Mouse (Mus musculus): ENCODE measurements around the gene F3. TPM values are rescaled to one million over a fixed set of nuclear protein-coding genes. Genes with fewer than 3 reads are reported as not detected.
"Not testable (repeated sequence)": the region's sequence is repeated elsewhere in the genome, so short reads cannot be mapped to it uniquely, and the experiment has no call there.

F3 gene
- polyA plus RNA-seq, 1 experiment from 2014 or later, result 0.94 TPM

GRCm38 (mm10) chr3:121741186-121741848 is 18.0 kb downstream of the F3 start:
- not testable (repeated sequence) for H3K27me3 ChIP-seq (ENCODE audit: control insufficient read depth, insufficient read depth, low read depth, low read length); H3K27ac ChIP-seq (ENCODE audit: low read length); H3K9me3 ChIP-seq (replicated peaks; ENCODE audit: control insufficient read depth, low read length); H3K36me3 ChIP-seq (ENCODE audit: control insufficient read depth, insufficient read depth); H3K4me2 ChIP-seq (ENCODE audit: low read depth, low read length); H3K4me1 ChIP-seq (ENCODE audit: control insufficient read depth, low read depth, low read length); H3K4me3 ChIP-seq (ENCODE audit: low read depth, low read length); ATAC-seq (ENCODE audit: low read depth); H3K9ac ChIP-seq (ENCODE audit: low read depth, low read length)
- WGBS (ENCODE audit: insufficient replicate concordance), result 63% methylated on average over 4 of the region's 4 CpGs

GRCm38 (mm10) chr3:121754319-121755090 is 31.2 kb downstream of the F3 start:
- not testable (repeated sequence) for H3K36me3 ChIP-seq (ENCODE audit: control insufficient read depth, insufficient read depth); H3K9ac ChIP-seq (ENCODE audit: low read depth, low read length); H3K4me3 ChIP-seq (ENCODE audit: low read depth, low read length); ATAC-seq (ENCODE audit: low read depth); H3K27me3 ChIP-seq (ENCODE audit: control insufficient read depth, insufficient read depth, low read depth, low read length); H3K4me1 ChIP-seq (ENCODE audit: control insufficient read depth, low read depth, low read length); H3K4me2 ChIP-seq (ENCODE audit: low read depth, low read length); H3K9me3 ChIP-seq (replicated peaks; ENCODE audit: control insufficient read depth, low read length); H3K27ac ChIP-seq (ENCODE audit: low read length)
- WGBS (ENCODE audit: insufficient replicate concordance), result 55% methylated on average over 10 of the region's 10 CpGs

DNA sequence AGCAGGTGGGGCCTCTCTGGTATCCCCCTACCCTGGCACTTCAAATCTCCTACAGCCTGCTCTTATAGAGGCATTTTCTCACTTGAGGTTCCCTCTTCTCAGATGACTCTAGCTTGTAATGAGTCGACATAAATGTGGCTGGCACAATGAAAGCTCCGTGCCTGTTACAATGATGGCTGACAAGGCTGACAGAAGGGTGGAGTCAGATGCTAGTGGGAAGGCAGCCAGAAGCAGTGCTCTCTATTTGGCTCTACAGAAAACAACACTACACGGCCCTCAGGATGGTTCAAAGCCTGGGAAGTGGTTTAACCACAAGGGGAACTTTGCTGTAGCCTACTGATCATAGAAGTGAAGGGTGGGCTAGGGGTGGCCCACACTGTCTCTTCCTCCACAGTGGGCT is 31.8 kb downstream of the F3 start:
- no peaks in the 10 kb centered on the region; the same call in 1 of the 2 replicates for H3K36me3 ChIP-seq (ENCODE audit: control insufficient read depth, insufficient read depth)
- no peak overlapping the region for H3K4me3 ChIP-seq (ENCODE audit: low read depth, low read length)
- ATAC-seq (ENCODE audit: low read depth), result no peak
- H3K27me3 ChIP-seq (ENCODE audit: control insufficient read depth, insufficient read depth, low read depth, low read length), result no peaks in the 10 kb centered on the region
- H3K4me1 ChIP-seq (ENCODE audit: control insufficient read depth, low read depth, low read length), result no peaks in the 10 kb centered on the region
- no peak overlapping the region for H3K9ac ChIP-seq (ENCODE audit: low read depth, low read length)
- H3K9me3 ChIP-seq (replicated peaks; ENCODE audit: control insufficient read depth, low read length), result no peaks in the 10 kb centered on the region
- no peak overlapping the region for H3K27ac ChIP-seq (ENCODE audit: low read length)
- H3K4me2 ChIP-seq (ENCODE audit: low read depth, low read length), result no peak overlapping the region
- 9% methylated on average over 3 of the region's 3 CpGs for WGBS (ENCODE audit: insufficient replicate concordance)

GRCm38 (mm10) chr3:121758373-121758772 is 35.0 kb downstream of the F3 start:
- no peaks in the 10 kb centered on the region for H3K9me3 ChIP-seq (replicated peaks; ENCODE audit: control insufficient read depth, low read length)
- peak overlapping the region; percentile 9; the same call in 1 of the 2 replicates for H3K27ac ChIP-seq (ENCODE audit: low read length)
- no peaks in the 10 kb centered on the region for H3K4me1 ChIP-seq (ENCODE audit: control insufficient read depth, low read depth, low read length)
- whole genome bisulfite sequencing (ENCODE audit: insufficient replicate concordance), result 49% methylated on average over 7 of the region's 7 CpGs
- H3K4me2 ChIP-seq (ENCODE audit: low read depth, low read length), result no peak overlapping the region
- no peak overlapping the region for H3K4me3 ChIP-seq (ENCODE audit: low read depth, low read length)
- no peaks in the 10 kb centered on the region; the same call in 1 of the 2 replicates for H3K36me3 ChIP-seq (ENCODE audit: control insufficient read depth, insufficient read depth)
- H3K9ac ChIP-seq (ENCODE audit: low read depth, low read length), result no peak overlapping the region
- peak; percentile 51; the same call in 1 of the 2 replicates for ATAC-seq (ENCODE audit: low read depth)
- H3K27me3 ChIP-seq (ENCODE audit: control insufficient read depth, insufficient read depth, low read depth, low read length), result no peaks in the 10 kb centered on the region

DNA sequence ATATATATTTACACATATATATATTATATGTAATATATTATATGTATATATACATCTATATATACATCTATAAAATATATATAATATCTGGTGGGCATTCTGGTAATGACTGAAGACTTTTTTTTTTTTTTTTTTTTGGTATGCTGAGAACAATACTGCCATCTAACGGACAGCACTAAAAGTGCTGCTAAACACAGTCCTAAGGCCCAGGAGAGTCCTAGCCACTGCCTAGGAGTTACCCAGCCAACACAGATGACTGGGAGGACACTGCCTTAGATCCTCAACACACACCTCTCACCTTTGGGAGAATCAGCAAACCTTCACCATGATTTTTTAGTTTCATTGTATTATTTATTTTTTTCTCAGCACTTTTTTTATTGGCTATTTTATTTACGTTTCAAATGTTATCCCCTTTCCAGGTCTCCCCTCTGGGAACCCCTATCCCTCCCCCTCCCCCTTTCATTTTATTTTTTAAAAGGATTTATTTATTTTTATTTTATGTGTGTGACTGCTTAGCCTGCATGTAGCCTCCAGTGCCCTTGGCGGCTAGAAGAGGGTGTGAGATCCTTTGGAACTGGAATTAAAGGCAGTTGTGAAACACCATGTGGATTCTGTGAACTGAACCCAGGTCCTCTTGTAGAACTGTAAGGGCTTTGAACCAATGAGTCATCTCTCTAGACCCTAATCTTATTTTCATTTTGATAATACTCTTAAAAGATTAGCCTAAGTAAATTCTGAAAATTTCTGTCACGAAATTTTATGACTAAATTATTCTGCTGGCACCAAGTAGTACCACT is 38.9 kb downstream of the F3 start:
- Histone ChIP-seq H3K36me3 (ENCODE audit: control insufficient read depth, insufficient read depth) (no peaks in the 10 kb centered on the region; the same call in 1 of the 2 replicates), H3K4me1 (ENCODE audit: control insufficient read depth, low read depth, low read length) (no peaks in the 10 kb centered on the region), H3K9me3 (replicated peaks; ENCODE audit: control insufficient read depth, low read length) (no peaks in the 10 kb centered on the region), H3K27ac (ENCODE audit: low read length) (no peak overlapping the region), H3K4me3 (ENCODE audit: low read depth, low read length) (no peak overlapping the region), H3K4me2 (ENCODE audit: low read depth, low read length) (no peak overlapping the region), H3K27me3 (ENCODE audit: control insufficient read depth, insufficient read depth, low read depth, low read length) (no peaks in the 10 kb centered on the region), H3K9ac (ENCODE audit: low read depth, low read length) (no peak overlapping the region)
- WGBS (ENCODE audit: insufficient replicate concordance), result 52% methylated on average over 4 of the region's 4 CpGs
- ATAC-seq (ENCODE audit: low read depth), result 0 out of 2 replicates have a peak, but pooled peaks have one; percentile 41

- no peaks in the 10 kb centered on the region for H3K27me3 ChIP-seq (ENCODE audit: control insufficient read depth, insufficient read depth, low read depth, low read length)
- H3K4me1 ChIP-seq (ENCODE audit: control insufficient read depth, low read depth, low read length), result no peaks in the 10 kb centered on the region
- ATAC-seq (ENCODE audit: low read depth), result no peak
- H3K4me3 ChIP-seq (ENCODE audit: low read depth, low read length), result no peak overlapping the region
- no peak overlapping the region for H3K27ac ChIP-seq (ENCODE audit: low read length)
- no peak overlapping the region for H3K4me2 ChIP-seq (ENCODE audit: low read depth, low read length)
- peaks cover 2% of the 10 kb centered on the region for H3K36me3 ChIP-seq (ENCODE audit: control insufficient read depth, insufficient read depth)
- no peak overlapping the region for H3K9ac ChIP-seq (ENCODE audit: low read depth, low read length)
- H3K9me3 ChIP-seq (replicated peaks; ENCODE audit: control insufficient read depth, low read length), result no peaks in the 10 kb centered on the region
These were observed 42.7 kb downstream of the F3 start for GRCm38 (mm10) chr3:121766048-121766447.

DNA sequence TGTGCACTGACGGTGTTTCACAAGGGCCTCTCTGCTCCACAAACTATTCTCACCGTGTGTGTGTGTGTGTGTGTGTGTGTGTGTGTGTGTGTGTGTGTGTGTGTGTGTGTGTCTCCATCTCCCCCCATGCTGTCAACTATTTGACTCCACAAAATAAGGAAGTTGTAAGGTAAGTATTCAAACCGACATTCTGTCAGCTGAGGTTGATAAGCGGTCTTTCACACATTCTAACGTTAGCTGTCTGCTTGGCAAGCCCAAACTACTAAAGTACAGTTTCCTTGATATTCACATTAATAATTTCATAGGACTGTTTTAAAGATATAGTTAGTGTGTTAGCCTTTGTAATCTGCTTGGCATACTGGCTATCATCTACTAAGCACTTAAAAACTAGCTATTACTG is 43.5 kb downstream of the F3 start:
- Histone ChIP-seq H3K4me3 (ENCODE audit: low read depth, low read length) (no peak overlapping the region), H3K27ac (ENCODE audit: low read length) (no peak overlapping the region), H3K9me3 (replicated peaks; ENCODE audit: control insufficient read depth, low read length) (no peaks in the 10 kb centered on the region), H3K4me2 (ENCODE audit: low read depth, low read length) (no peak overlapping the region), H3K36me3 (ENCODE audit: control insufficient read depth, insufficient read depth) (peaks cover 5% of the 10 kb centered on the region), H3K27me3 (ENCODE audit: control insufficient read depth, insufficient read depth, low read depth, low read length) (no peaks in the 10 kb centered on the region), H3K4me1 (ENCODE audit: control insufficient read depth, low read depth, low read length) (no peaks in the 10 kb centered on the region), H3K9ac (ENCODE audit: low read depth, low read length) (no peak overlapping the region)
- ATAC-seq (ENCODE audit: low read depth), result no peak
- WGBS (ENCODE audit: insufficient replicate concordance), result 31% methylated on average over 5 of the region's 5 CpGs

GRCm38 (mm10) chr3:121768770-121769169 is 45.4 kb downstream of the F3 start:
- H3K4me3 ChIP-seq (ENCODE audit: low read depth, low read length), result no peak overlapping the region
- ATAC-seq (ENCODE audit: low read depth), result no peak
- H3K36me3 ChIP-seq (ENCODE audit: control insufficient read depth, insufficient read depth), result peaks cover 7% of the 10 kb centered on the region
- 78% methylated on average over 3 of the region's 3 CpGs for WGBS (ENCODE audit: insufficient replicate concordance)
- H3K4me2 ChIP-seq (ENCODE audit: low read depth, low read length), result no peak overlapping the region
- H3K9ac ChIP-seq (ENCODE audit: low read depth, low read length), result no peak overlapping the region
- no peaks in the 10 kb centered on the region for H3K4me1 ChIP-seq (ENCODE audit: control insufficient read depth, low read depth, low read length)
- H3K27me3 ChIP-seq (ENCODE audit: control insufficient read depth, insufficient read depth, low read depth, low read length), result no peaks in the 10 kb centered on the region
- H3K9me3 ChIP-seq (replicated peaks; ENCODE audit: control insufficient read depth, low read length), result no peaks in the 10 kb centered on the region
- H3K27ac ChIP-seq (ENCODE audit: low read length), result no peak overlapping the region

DNA sequence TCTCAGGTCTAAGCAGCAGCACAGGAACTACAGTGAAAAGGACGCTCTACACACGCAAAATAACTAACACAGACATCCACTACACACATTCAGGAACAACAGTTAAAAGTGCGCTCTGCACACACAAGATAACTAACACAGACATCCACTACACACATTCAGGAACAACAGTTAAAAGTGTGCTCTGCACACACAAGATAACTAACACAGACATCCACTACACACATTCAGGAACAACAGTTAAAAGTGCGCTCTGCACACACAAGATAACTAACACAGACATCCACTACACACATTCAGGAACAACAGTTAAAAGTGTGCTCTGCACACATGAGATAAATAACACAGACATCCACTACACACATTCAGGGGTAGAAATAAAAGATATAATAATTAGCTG is 50.0 kb downstream of the F3 start:
- not testable (repeated sequence) for H3K4me3 ChIP-seq (ENCODE audit: low read depth, low read length); H3K36me3 ChIP-seq (ENCODE audit: control insufficient read depth, insufficient read depth); ATAC-seq (ENCODE audit: low read depth); H3K4me1 ChIP-seq (ENCODE audit: control insufficient read depth, low read depth, low read length); H3K4me2 ChIP-seq (ENCODE audit: low read depth, low read length); H3K9me3 ChIP-seq (replicated peaks; ENCODE audit: control insufficient read depth, low read length); H3K9ac ChIP-seq (ENCODE audit: low read depth, low read length); H3K27ac ChIP-seq (ENCODE audit: low read length); H3K27me3 ChIP-seq (ENCODE audit: control insufficient read depth, insufficient read depth, low read depth, low read length)
- 71% methylated on average over 4 of the region's 4 CpGs for WGBS (ENCODE audit: insufficient replicate concordance)
